Mouse (Mus musculus) MEL (cell line): ENCODE results near the gene Ppp2r5a. TPM values are rescaled to one million over a fixed set of nuclear protein-coding genes. Genes with fewer than 3 reads are reported as not detected.

Source experiments
- DNase-seq: peaks from one replicate; pipeline ENCODE4 v3.0.0; 2011; ENCODE audit warnings: low read depth, low spot score
- H3K27ac ChIP-seq: 2 replicates; pipeline ENCODE4 v1.5.1; 2012; ENCODE audit warnings: low read depth, mild to moderate bottlenecking, control low read depth, low read length, moderate library complexity; ENCODE audit not compliant: control insufficient read depth
- H3K27me3 ChIP-seq, 2 experiments: fragments of 150-350 bp in 1 of 2; sonication (generic) in 1 of 2; 2 replicates each; pipeline ENCODE4 v1.6.1; 2012; ENCODE audit warnings: low read length in 2 of 2, mild to moderate bottlenecking in 2 of 2, improper control_type of control experiment in 1 of 2, moderate library complexity in 1 of 2; ENCODE audit not compliant: insufficient read depth in 2 of 2, control insufficient read depth in 1 of 2
- H3K36me3 ChIP-seq, 2 experiments: 2 replicates each; pipeline ENCODE4 v1.6.1; 2012 to 2014; ENCODE audit warnings: low read length in 2 of 2, improper control_type of control experiment in 1 of 2, inconsistent platforms in 1 of 2, mild to moderate bottlenecking in 1 of 2; ENCODE audit not compliant: insufficient read depth in 2 of 2, control insufficient read depth in 1 of 2
- H3K4me1 ChIP-seq, 2 experiments: fragments of 150-350 bp in 1 of 2; sonication (generic) in 1 of 2; 2 replicates each; pipeline ENCODE4 v1.6.1; 2012; ENCODE audit warnings: low read length in 2 of 2, improper control_type of control experiment in 1 of 2, mild to moderate bottlenecking in 1 of 2; ENCODE audit not compliant: insufficient read depth in 2 of 2, control insufficient read depth in 1 of 2
- H3K4me3 ChIP-seq, 2 experiments: fragments of 150-350 bp in 1 of 2; sonication (generic) in 1 of 2; 2 replicates each; pipeline ENCODE4 v1.5.1; 2012; ENCODE audit warnings: low read depth in 2 of 2, low read length in 2 of 2, mild to moderate bottlenecking in 2 of 2, moderate library complexity in 2 of 2, control low read depth in 1 of 2, improper control_type of control experiment in 1 of 2; ENCODE audit not compliant: control insufficient read depth in 1 of 2, insufficient read depth in 1 of 2
- H3K79me2 ChIP-seq: 2 replicates; pipeline ENCODE4 v1.6.1; 2012; ENCODE audit warnings: mild to moderate bottlenecking, low read length, moderate library complexity; ENCODE audit not compliant: control insufficient read depth, poor library complexity, insufficient read depth
- H3K9ac ChIP-seq: 2 replicates; pipeline ENCODE4 v1.6.1; 2012; ENCODE audit warnings: low read depth, mild to moderate bottlenecking, control low read depth, low read length, moderate library complexity; ENCODE audit not compliant: control insufficient read depth, poor library complexity, severe bottlenecking
- H3K9me3 ChIP-seq: fragments of 150-350 bp; sonication (generic); replicated peaks from 2 replicates; pipeline ENCODE4 v1.6.1; 2012; ENCODE audit warnings: mild to moderate bottlenecking, low read length, improper control_type of control experiment, moderate library complexity; ENCODE audit not compliant: insufficient read depth
- BHLHE40 ChIP-seq: IDR thresholded peaks from 2 replicates; pipeline ENCODE4 v1.6.1; 2012; ENCODE audit warnings: low read depth, mild to moderate bottlenecking, inconsistent platforms, low read length, improper control_type of control experiment, borderline replicate concordance
- ELF1 ChIP-seq: IDR thresholded peaks from 2 replicates; pipeline ENCODE4 v1.6.1; 2014; ENCODE audit warnings: low read depth, mild to moderate bottlenecking, inconsistent platforms, low read length, improper control_type of control experiment, moderate library complexity
- ETS1 ChIP-seq: IDR thresholded peaks from 2 replicates; pipeline ENCODE4 v1.6.1; 2012; ENCODE audit warnings: low read depth, mild to moderate bottlenecking, inconsistent platforms, low read length, improper control_type of control experiment, moderate library complexity
- GABPA ChIP-seq: IDR thresholded peaks from 2 replicates; pipeline ENCODE4 v1.6.1; 2012; ENCODE audit warnings: low read depth, mild to moderate bottlenecking, inconsistent platforms, low read length, improper control_type of control experiment, moderate library complexity
- GATA1 ChIP-seq: IDR thresholded peaks from 2 replicates; pipeline ENCODE4 v1.6.1; 2011; ENCODE audit warnings: low read depth, low read length, improper control_type of control experiment
- JUND ChIP-seq: IDR thresholded peaks from 2 replicates; pipeline ENCODE4 v1.6.1; 2011; ENCODE audit warnings: low read depth, mild to moderate bottlenecking, improper control_type of control experiment, low read length
- MAZ ChIP-seq: IDR thresholded peaks from 2 replicates; pipeline ENCODE4 v1.6.1; 2012; ENCODE audit warnings: low read depth, mild to moderate bottlenecking, inconsistent platforms, low read length, improper control_type of control experiment
- MXI1 ChIP-seq: IDR thresholded peaks from 2 replicates; pipeline ENCODE4 v1.6.1; 2011; ENCODE audit warnings: mild to moderate bottlenecking, low read depth, low read length, improper control_type of control experiment
- MYB ChIP-seq: IDR thresholded peaks from 2 replicates; pipeline ENCODE4 v1.6.1; 2011; ENCODE audit warnings: mild to moderate bottlenecking, low read depth, low read length, improper control_type of control experiment
- MYC ChIP-seq: IDR thresholded peaks from 2 replicates; pipeline ENCODE4 v1.6.1; 2011; ENCODE audit warnings: low read depth, mild to moderate bottlenecking, low read length, improper control_type of control experiment, moderate library complexity
- NRF1 ChIP-seq: IDR thresholded peaks from 2 replicates; pipeline ENCODE4 v1.6.1; 2014; ENCODE audit warnings: low read depth, mild to moderate bottlenecking, inconsistent platforms, low read length, improper control_type of control experiment, moderate library complexity; ENCODE audit not compliant: poor library complexity, insufficient read depth, severe bottlenecking
- POLR2A ChIP-seq, 2 experiments: IDR thresholded peaks; 2 replicates each; pipeline ENCODE4 v1.6.1; 2011 to 2012; ENCODE audit warnings: low read length in 2 of 2, mild to moderate bottlenecking in 2 of 2, control low read depth in 1 of 2, improper control_type of control experiment in 1 of 2, low read depth in 1 of 2, moderate library complexity in 1 of 2; ENCODE audit not compliant: control insufficient read depth in 1 of 2, insufficient read depth in 1 of 2, poor library complexity in 1 of 2
- RCOR1 ChIP-seq: IDR thresholded peaks from 2 replicates; pipeline ENCODE4 v1.6.1; 2012; ENCODE audit warnings: low read depth, mild to moderate bottlenecking, inconsistent platforms, low read length, improper control_type of control experiment
- SIN3A ChIP-seq: IDR thresholded peaks from 2 replicates; pipeline ENCODE4 v1.6.1; 2012; ENCODE audit warnings: low read length, improper control_type of control experiment, inconsistent platforms
- SMC3 ChIP-seq: IDR thresholded peaks from 2 replicates; pipeline ENCODE4 v1.6.1; 2011; ENCODE audit warnings: low read depth, low read length, improper control_type of control experiment
- UBTF ChIP-seq: IDR thresholded peaks from 2 replicates; pipeline ENCODE4 v1.6.1; 2012; ENCODE audit warnings: low read depth, mild to moderate bottlenecking, inconsistent platforms, low read length, improper control_type of control experiment, moderate library complexity, borderline replicate concordance; ENCODE audit not compliant: insufficient read depth
- USF1 ChIP-seq: IDR thresholded peaks from 2 replicates; pipeline ENCODE4 v1.6.1; 2014; ENCODE audit warnings: low read depth, mild to moderate bottlenecking, inconsistent platforms, low read length, improper control_type of control experiment, moderate library complexity
- USF2 ChIP-seq, 2 experiments: IDR thresholded peaks; 2 replicates each; pipeline ENCODE4 v1.6.1; 2011 to 2012; ENCODE audit warnings: improper control_type of control experiment in 2 of 2, low read length in 2 of 2, borderline replicate concordance in 1 of 2, inconsistent platforms in 1 of 2, low read depth in 1 of 2, mild to moderate bottlenecking in 1 of 2; ENCODE audit not compliant: insufficient read depth in 1 of 2
- ZC3H11A ChIP-seq: IDR thresholded peaks from 2 replicates; pipeline ENCODE4 v1.6.1; 2012; ENCODE audit warnings: low read depth, mild to moderate bottlenecking, inconsistent platforms, low read length, improper control_type of control experiment
- ZKSCAN1 ChIP-seq: IDR thresholded peaks from 2 replicates; pipeline ENCODE4 v1.6.1; 2012; ENCODE audit warnings: low read depth, mild to moderate bottlenecking, inconsistent platforms, low read length, improper control_type of control experiment, moderate library complexity
- polyA plus RNA-seq, 2 experiments: library from polyadenylated mRNA; stranded (reverse) in 1 of 2; unstranded in 1 of 2; fragments of >175 nt in 1 of 2; fragments of >200 nt in 1 of 2; gene quantifications; 2 replicates each; pipeline versions ENCODE4 v1.2.1 to v1.2.4; 2012; ENCODE audit warnings: low replicate concordance in 2 of 2, low read depth in 1 of 2; ENCODE audit not compliant: insufficient read length in 2 of 2, insufficient read depth in 1 of 2, missing spikeins in 1 of 2
- total RNA-seq: library from RNA; depleted of rRNA; stranded (reverse); fragments of 300-350 nt; gene quantifications from 2 replicates; pipeline ENCODE4 v1.2.3, GENCODE M21; 2012

Gene Ppp2r5a
- total and polyA plus RNA-seq, 3 experiments, result 46.6 to 48.6 TPM; not detected in 1

- Histone ChIP-seq H3K36me3 (peaks cover 0 to 15% of the 10 kb centered on the region in 2 experiments; a peak in 2 of 4 replicates), H3K79me2 (no peaks in the 10 kb centered on the region), H3K4me3 (peak overlapping the region; percentile 17 to 39; a peak in 3 of 4 replicates), H3K27me3 (no peaks in the 10 kb centered on the region), H3K9ac (peak overlapping the region; percentile 1; the same call in 1 of the 2 replicates), H3K27ac (peak overlapping the region; percentile 36), H3K4me1 (peaks cover 6 to 37% of the 10 kb centered on the region in 2 experiments; a peak in 3 of 4 replicates), H3K9me3 (no peaks in the 10 kb centered on the region)
- no peak for DNase-seq
- TF ChIP-seq SIN3A (no peak), GABPA (no peak), BHLHE40 (no peak), RCOR1 (no peak), MAZ (no peak), MXI1 (no peak), ELF1 (no peak), USF2 (IDR thresholded peaks at IDR 0.05; ENCODE audit: borderline replicate concordance in 1 of 2, insufficient read depth in 1 of 2, low read depth in 1 of 2, low read length in 2 of 2) (no peak), ZC3H11A (no peak), USF1 (no peak), ZKSCAN1 (no peak), JUND (no peak), POLR2A (IDR thresholded peaks at IDR 0.05; ENCODE audit: control insufficient read depth in 1 of 2, insufficient read depth in 1 of 2, low read depth in 1 of 2, low read length in 2 of 2, poor library complexity in 1 of 2) (no peak), MYB (no peak), MYC (no peak), NRF1 (no peak)
- TF ChIP-seq, all 39 proteins: peak for 0
Observed at GRCm38 (mm10) chr1:191445401-191445800, 42.3 kb upstream of the Ppp2r5a start.

GRCm38 (mm10) chr1:191444467-191444866, 41.4 kb upstream of the Ppp2r5a start:
- H3K4me3 ChIP-seq, result no peak overlapping the region
- peaks cover 0 to 8% of the 10 kb centered on the region in 2 experiments; a peak in 2 of 4 replicates for H3K36me3 ChIP-seq
- no peak overlapping the region for H3K27ac ChIP-seq
- TF ChIP-seq UBTF (no peak), SMC3 (no peak), USF2 (IDR thresholded peaks at IDR 0.05; ENCODE audit: borderline replicate concordance in 1 of 2, insufficient read depth in 1 of 2, low read depth in 1 of 2, low read length in 2 of 2) (no peak), ZC3H11A (no peak), GATA1 (no peak), NRF1 (no peak), ETS1 (0 out of 2 replicates have a peak, but pooled peaks have one; percentile 5), ZKSCAN1 (no peak)
- H3K9me3 ChIP-seq, result no peaks in the 10 kb centered on the region
- H3K9ac ChIP-seq, result no peak overlapping the region
- no peaks in the 10 kb centered on the region for H3K27me3 ChIP-seq
- no peaks in the 10 kb centered on the region for H3K79me2 ChIP-seq
- peaks cover 4 to 30% of the 10 kb centered on the region in 2 experiments; a peak in 3 of 4 replicates for H3K4me1 ChIP-seq
- no peak for DNase-seq
